Mouse (Mus musculus) heart, adult 2 months (tissue): ENCODE measurements at regions not wholly inside any gene's neighbourhood (a gene's known extent, or its start where the extent isn't known, plus 50 kb on each side); places are given as distances from the start of the nearest gene placed in this dataset.

ENCODE experiments used
- CTCF ChIP-seq: fragments of 200-600 bp; IDR thresholded peaks from 2 replicates; pipeline ENCODE4 v1.8.1; 2022; ENCODE audit warnings: antibody characterized with exemption, mild to moderate bottlenecking, moderate library complexity
- EP300 ChIP-seq: fragments of 200-500 bp; IDR thresholded peaks from 2 replicates; pipeline ENCODE4 v1.6.1; 2011; ENCODE audit warnings: low read depth, low read length, control low read depth; ENCODE audit not compliant: insufficient read depth

GRCm38 (mm10) chr6:117415901-117416300, 247.6 kb downstream of the Cxcl12 start:
- no peak for TF ChIP-seq CTCF
- no peak for TF ChIP-seq EP300
